Mouse (Mus musculus) cerebellum, adult 2 months (tissue): ENCODE measurements around the gene Dusp14. TPM values are rescaled to one million over a fixed set of nuclear protein-coding genes. Genes with fewer than 3 reads are reported as not detected.
A peak's percentile ranks its signal among the peaks of the same experiment; 100 is the strongest.

Experiments
- DNase-seq, 2 experiments: peaks; one replicate each; pipeline ENCODE4 v3.0.0; 2021
- H3K27ac ChIP-seq: fragments of 200-500 bp; 2 replicates; pipeline ENCODE4 v1.5.1; 2012; ENCODE audit warnings: low read length, control low read depth, inconsistent platforms; ENCODE audit not compliant: insufficient read depth
- H3K27me3 ChIP-seq: fragments of 200-500 bp; 2 replicates; pipeline ENCODE4 v1.6.1; 2012; ENCODE audit warnings: inconsistent platforms, mild to moderate bottlenecking, low read length, moderate library complexity; ENCODE audit not compliant: control insufficient read depth, insufficient read depth
- H3K4me1 ChIP-seq: fragments of 200-500 bp; 2 replicates; pipeline ENCODE4 v1.6.1; 2011; ENCODE audit warnings: low read length; ENCODE audit not compliant: control insufficient read depth, insufficient read depth
- H3K4me3 ChIP-seq: fragments of 200-500 bp; replicated peaks from 2 replicates; pipeline ENCODE3; 2011; ENCODE audit warnings: mild to moderate bottlenecking, low read depth, low read length, control low read depth; ENCODE audit not compliant: insufficient read depth
- CTCF ChIP-seq: fragments of 200-500 bp; IDR thresholded peaks from 2 replicates; pipeline ENCODE4 v1.5.1; 2011; ENCODE audit warnings: low read depth, mild to moderate bottlenecking, control low read depth, low read length, moderate library complexity, borderline replicate concordance; ENCODE audit not compliant: insufficient read depth
- POLR2A ChIP-seq: fragments of 200-500 bp; IDR thresholded peaks from 2 replicates; pipeline ENCODE4 v1.6.1; 2011; ENCODE audit warnings: low read length, control low read depth, borderline replicate concordance; ENCODE audit not compliant: insufficient read depth
- WGBS: fragments of 180-500 bp; shearing (Covaris S2); methylation state at CpG from one replicate; pipeline ENCODE4 v1.1.7; 2018; 5-methylcytosine and 5-hydroxymethylcytosine counted together
- polyA plus RNA-seq: library from polyadenylated mRNA; depleted of rRNA; stranded (reverse); fragments of >200 nt; gene quantifications from 2 replicates; pipeline ENCODE4 v1.2.3, GENCODE M21; 2012

Dusp14 gene
- polyA plus RNA-seq, 1 experiment: 19.6 TPM

- DNase-seq: peak; percentile 62 to 71
- Histone ChIP-seq H3K4me3 (peak overlapping the region; percentile 87), H3K27me3 (no peaks in the 10 kb centered on the region), H3K27ac (no peak overlapping the region), H3K4me1 (0 out of 2 replicates have a peak, but pooled peaks cover 2% of the 10 kb centered on the region)
- TF ChIP-seq CTCF (peak; percentile 57; the same call in 1 of the 2 replicates), POLR2A (no peak)
- WGBS: 5% methylated on average over 11 of the region's 11 CpGs
Measured at GRCm38 (mm10) chr11:84066071-84066481, 3.0 kb downstream of the Dusp14 start.

DNA sequence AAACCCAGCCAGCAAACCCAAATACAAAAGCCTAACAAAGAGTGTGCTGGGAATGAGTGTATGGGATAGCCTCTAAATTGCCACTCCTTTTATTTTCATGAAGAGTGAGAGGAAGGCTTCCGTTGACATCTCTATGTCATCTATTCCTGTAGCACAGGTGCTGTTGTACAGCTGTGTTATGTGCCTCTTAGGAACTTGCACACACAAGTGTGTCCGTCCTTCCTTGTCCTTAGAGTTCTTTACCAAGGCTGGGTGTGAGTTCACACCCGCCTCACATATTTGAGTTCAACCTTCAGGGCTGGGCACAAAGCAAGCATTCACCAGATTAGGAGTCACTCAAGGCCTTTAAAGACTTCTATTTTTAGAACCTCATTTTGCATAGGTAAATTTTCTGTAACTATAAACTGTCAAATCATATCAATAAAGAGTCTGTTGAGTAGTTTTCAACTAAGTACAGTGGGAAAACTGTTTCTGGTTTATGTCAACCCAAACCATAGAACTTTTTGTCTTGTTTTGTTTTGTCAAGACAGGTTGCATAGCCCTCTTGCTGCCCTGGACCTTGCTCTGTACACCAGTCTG, 5.3 kb downstream of the Dusp14 start:
- no peaks in the 10 kb centered on the region for H3K27me3 ChIP-seq
- no peak overlapping the region for H3K4me3 ChIP-seq
- H3K27ac ChIP-seq: no peak overlapping the region
- 94% methylated on average over 3 of the region's 3 CpGs for WGBS
- TF ChIP-seq POLR2A (no peak), CTCF (no peak)
- no peak for DNase-seq
- H3K4me1 ChIP-seq: peaks cover 2% of the 10 kb centered on the region; the same call in 1 of the 2 replicates

DNA sequence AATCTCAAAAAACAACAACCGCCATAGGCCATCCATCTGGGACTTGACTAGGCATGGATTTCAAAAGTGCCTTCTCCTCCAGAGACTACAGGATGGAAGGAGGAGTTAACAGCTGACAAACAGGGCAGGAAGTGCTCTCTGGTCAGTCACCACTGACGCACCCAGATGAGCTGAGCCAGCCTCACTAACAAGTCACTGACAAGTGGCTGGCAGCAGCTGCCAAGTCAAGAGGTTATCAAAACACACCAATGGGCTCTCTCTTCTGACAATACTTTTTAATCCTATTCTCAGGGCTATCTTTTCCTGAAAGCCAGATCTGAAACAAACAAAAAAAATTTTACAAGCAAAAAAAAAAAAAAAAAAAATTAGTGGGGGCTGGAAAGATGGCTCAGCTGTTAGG, 6.3 kb downstream of the Dusp14 start:
- H3K4me1 ChIP-seq: peaks cover 2% of the 10 kb centered on the region; the same call in 1 of the 2 replicates
- H3K27me3 ChIP-seq: no peaks in the 10 kb centered on the region
- H3K27ac ChIP-seq: no peak overlapping the region
- TF ChIP-seq CTCF: no peak
- TF ChIP-seq POLR2A: no peak
- no peak overlapping the region for H3K4me3 ChIP-seq
- no peak for DNase-seq
- WGBS: 84% methylated on average over 2 of the region's 2 CpGs

DNA sequence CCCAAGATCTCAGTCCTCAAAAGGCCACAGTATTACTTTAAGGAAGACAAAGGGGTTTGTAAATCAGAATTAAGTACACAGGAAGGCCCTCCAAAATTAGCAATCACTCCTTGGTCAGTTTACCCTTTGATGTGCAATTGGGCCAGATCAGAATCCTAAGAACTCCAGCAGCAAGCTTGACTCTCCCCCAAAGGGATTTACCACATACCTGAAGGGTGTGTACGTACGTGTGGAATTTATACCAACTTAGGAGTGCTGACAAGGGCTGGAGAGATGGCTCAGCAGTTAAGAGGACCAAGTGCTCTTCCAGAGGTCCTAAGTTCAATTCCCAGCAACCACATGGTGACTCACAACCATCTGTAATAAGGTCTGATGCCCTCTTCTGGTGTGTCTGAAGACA, 7.2 kb downstream of the Dusp14 start:
- Histone ChIP-seq H3K27ac (no peak overlapping the region), H3K27me3 (no peaks in the 10 kb centered on the region), H3K4me3 (no peak overlapping the region), H3K4me1 (peaks cover 2% of the 10 kb centered on the region; the same call in 1 of the 2 replicates)
- WGBS: 94% methylated on average over 2 of the region's 2 CpGs
- TF ChIP-seq POLR2A (no peak), CTCF (no peak)
- no peak for DNase-seq

GRCm38 (mm10) chr11:84060635-84061034, 8.4 kb downstream of the Dusp14 start:
- DNase-seq: no peak
- WGBS: 85% methylated on average over 6 of the region's 6 CpGs
- H3K27me3 ChIP-seq: no peaks in the 10 kb centered on the region
- peaks cover 2% of the 10 kb centered on the region; the same call in 1 of the 2 replicates for H3K4me1 ChIP-seq
- TF ChIP-seq POLR2A (no peak), CTCF (no peak)
- H3K4me3 ChIP-seq: no peak overlapping the region
- H3K27ac ChIP-seq: no peak overlapping the region

GRCm38 (mm10) chr11:84059784-84060183, 9.3 kb downstream of the Dusp14 start:
- Histone ChIP-seq H3K4me3 (no peak overlapping the region), H3K27me3 (no peaks in the 10 kb centered on the region)
- TF ChIP-seq POLR2A: no peak
- TF ChIP-seq CTCF: no peak

GRCm38 (mm10) chr11:84057418-84057817, 11.6 kb downstream of the Dusp14 start:
- 93% methylated on average over 2 of the region's 2 CpGs for WGBS
- no peak overlapping the region for H3K4me3 ChIP-seq
- no peaks in the 10 kb centered on the region for H3K27me3 ChIP-seq
- TF ChIP-seq POLR2A (no peak), CTCF (no peak)
- peaks cover 27% of the 10 kb centered on the region for H3K4me1 ChIP-seq
- no peak for DNase-seq
- H3K27ac ChIP-seq: no peak overlapping the region

More at GRCm38 (mm10) chr11:84059784-84060183, 9.3 kb downstream of the Dusp14 start:
- DNase-seq: no peak
- WGBS: 97% methylated on average over 2 of the region's 2 CpGs
- Histone ChIP-seq H3K4me1 (peaks cover 7% of the 10 kb centered on the region), H3K27ac (no peak overlapping the region)

DNA sequence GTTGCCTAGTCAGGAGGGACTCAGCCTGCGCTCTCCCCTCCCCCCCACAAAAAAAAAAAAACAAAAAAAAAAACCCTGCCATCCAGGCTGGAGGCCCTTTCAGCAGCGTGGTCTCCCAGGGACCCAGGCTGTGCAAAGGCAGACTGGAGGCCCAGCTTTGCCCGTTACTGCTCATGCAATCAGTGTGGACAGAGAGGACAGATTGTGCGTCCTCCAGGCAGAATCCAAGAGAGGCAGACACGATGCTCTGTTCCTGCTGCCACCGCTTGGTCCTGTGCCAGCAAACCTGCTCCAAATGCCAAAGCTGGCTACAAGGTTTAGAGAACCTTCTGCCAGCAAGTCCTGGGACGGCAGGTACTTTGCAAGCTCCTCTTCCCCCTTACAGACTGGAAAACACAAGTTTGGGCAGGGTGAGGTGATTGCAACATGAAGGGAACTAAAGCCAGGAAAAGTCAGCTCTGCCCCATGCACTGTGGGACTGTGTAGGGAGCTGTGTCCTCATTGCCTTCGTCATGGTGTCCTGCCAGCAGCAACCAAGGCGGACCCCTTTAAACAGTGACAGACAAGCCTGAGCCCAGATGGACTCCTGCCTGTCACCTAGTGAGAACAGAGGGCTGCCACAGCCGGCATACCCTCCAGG, 15.4 kb downstream of the Dusp14 start:
- H3K4me3 ChIP-seq: no peak overlapping the region
- peak; percentile 95 to 96 for DNase-seq
- no peaks in the 10 kb centered on the region for H3K27me3 ChIP-seq
- peak; percentile 9; the same call in 1 of the 2 replicates for TF ChIP-seq POLR2A
- no peak for TF ChIP-seq CTCF
- WGBS: 3% methylated on average over 10 of the region's 10 CpGs
- peaks cover 27% of the 10 kb centered on the region for H3K4me1 ChIP-seq
- H3K27ac ChIP-seq: peak overlapping the region; percentile 6; the same call in 1 of the 2 replicates

- DNase-seq: no peak
- no peaks in the 10 kb centered on the region for H3K27me3 ChIP-seq
- no peak for TF ChIP-seq CTCF
- TF ChIP-seq POLR2A: no peak
- 57% methylated on average over 7 of the region's 7 CpGs for WGBS
- H3K4me3 ChIP-seq: no peak overlapping the region
- peaks cover 27% of the 10 kb centered on the region for H3K4me1 ChIP-seq
- peak overlapping the region; percentile 4; the same call in 1 of the 2 replicates for H3K27ac ChIP-seq
Measured at GRCm38 (mm10) chr11:84053055-84053454, 16.0 kb downstream of the Dusp14 start.
